Comparison of ENCODE assay signal across 7 mouse cellular contexts in genomic region chr2:122378421-122379291, GRCm38 (mm10). TPM values are rescaled to one million over a fixed set of nuclear protein-coding genes. Genes with fewer than 3 reads are reported as not detected.
DNase-seq lines count a peak whose midpoint lies in the region; ATAC-seq and TF ChIP-seq lines count a peak whose summit lies in the region.

No protein-coding gene starts in this region.

- peaks cover 7% of the 10 kb centered on the region; the same call in 1 of the 2 replicates for H3K4me1 ChIP-seq in heart, postnatal 0 days (ENCODE audit: control insufficient read depth, insufficient read depth)
- H3K4me1 ChIP-seq in limb, embryonic 10.5 days: peaks cover 15% of the 10 kb centered on the region
- H3K4me1 ChIP-seq in midbrain, embryonic 12.5 days: peaks cover 7% of the 10 kb centered on the region; the same call in 1 of the 2 replicates

- no peaks in the 10 kb centered on the region for H3K9me3 ChIP-seq in heart, postnatal 0 days (replicated peaks; ENCODE audit: control insufficient read depth, low read length)
- no peaks in the 10 kb centered on the region for H3K9me3 ChIP-seq in limb, embryonic 10.5 days (replicated peaks)
- H3K9me3 ChIP-seq in midbrain, embryonic 12.5 days: no peaks in the 10 kb centered on the region

- H3K4me3 ChIP-seq in heart, postnatal 0 days (ENCODE audit: low read depth, low read length): peak overlapping the region; percentile 66
- peak overlapping the region; percentile 71 for H3K4me3 ChIP-seq in limb, embryonic 10.5 days
- H3K4me3 ChIP-seq in midbrain, embryonic 12.5 days: peak overlapping the region; percentile 61

- H3K9ac ChIP-seq in heart, postnatal 0 days (replicated peaks; ENCODE audit: low read depth, low read length): no peak overlapping the region
- no peak overlapping the region for H3K9ac ChIP-seq in midbrain, embryonic 12.5 days (replicated peaks)

- ATAC-seq in heart, postnatal 0 days (ENCODE audit: insufficient read depth, low read depth): no peak
- ATAC-seq in midbrain, embryonic 12.5 days (ENCODE audit: low FRiP score, low read depth): no peak

- TF ChIP-seq CTCF in heart, postnatal 0 days (IDR thresholded peaks at IDR 0.05; ENCODE audit: low read depth): peak; percentile 62

- 18% methylated on average over 8 of the region's 8 CpGs for WGBS in heart, postnatal 0 days
- WGBS in limb, embryonic 10.5 days: 20% methylated on average over 8 of the region's 8 CpGs
- 19% methylated on average over 8 of the region's 8 CpGs for WGBS in midbrain, embryonic 12.5 days

- peak overlapping the region; percentile 58 for H3K4me2 ChIP-seq in heart, postnatal 0 days (ENCODE audit: low read depth, low read length)
- H3K4me2 ChIP-seq in midbrain, embryonic 12.5 days (replicated peaks): peak overlapping the region; percentile 45

- no peaks in the 10 kb centered on the region for H3K27me3 ChIP-seq in heart, postnatal 0 days (ENCODE audit: control insufficient read depth, insufficient read depth, low read length)
- H3K27me3 ChIP-seq in limb, embryonic 10.5 days (ENCODE audit: low read depth, poor library complexity, severe bottlenecking): no peaks in the 10 kb centered on the region
- no peaks in the 10 kb centered on the region for H3K27me3 ChIP-seq in midbrain, embryonic 12.5 days

- H3K27ac ChIP-seq in heart, postnatal 0 days (ENCODE audit: low read depth): peak overlapping the region; percentile 90
- peak overlapping the region; percentile 90 for H3K27ac ChIP-seq in limb, embryonic 10.5 days
- peak overlapping the region; percentile 25; the same call in 1 of the 2 replicates for H3K27ac ChIP-seq in midbrain, embryonic 12.5 days (replicated peaks)

- TF ChIP-seq EP300 in heart, postnatal 0 days (IDR thresholded peaks at IDR 0.05; ENCODE audit: low read depth): no peak

- no peaks in the 10 kb centered on the region for H3K36me3 ChIP-seq in heart, postnatal 0 days (replicated peaks; ENCODE audit: control insufficient read depth, insufficient read depth, low read length)
- H3K36me3 ChIP-seq in limb, embryonic 10.5 days: no peaks in the 10 kb centered on the region
- H3K36me3 ChIP-seq in midbrain, embryonic 12.5 days: no peaks in the 10 kb centered on the region

- peak; percentile 95 for DNase-seq in 3T3-L1 (ENCODE audit: low read depth, low spot score)
- DNase-seq in CD4-positive helper T cell, adult 2 months (ENCODE audit: low read depth, low spot score): peak; percentile 37
- peak; percentile 80 for DNase-seq in embryo, embryonic 11 days
- DNase-seq in heart, postnatal 0 days (ENCODE audit: low spot score): peak; percentile 75
- no peak for DNase-seq in limb, embryonic 10.5 days (ENCODE audit: low spot score)
- no peak for DNase-seq in ovary, postnatal 36 days (ENCODE audit: low spot score)

RNA-seq across cellular contexts. Expression of gene Shf, which starts 9.7 kb away (rescaled TPM):
- total RNA-seq in heart, postnatal 0 days (2014; rRNA removed; ENCODE audit: low replicate concordance): 9.1 and 27.0 TPM in 2 replicates
- 1.1 and 1.3 TPM in 2 replicates for polyA plus RNA-seq in heart, postnatal 0 days (2015; fragmentation: Nextera tagmentation; extraction: Ambion mirVana)
- polyA plus RNA-seq in limb, embryonic 10.5 days (2016; fragmentation: Nextera tagmentation; extraction: Ambion mirVana): 5.4 TPM in 2 replicates
- 9.2 TPM in 2 replicates for polyA plus RNA-seq in midbrain, embryonic 12.5 days (2016; fragmentation: Nextera tagmentation; extraction: Ambion mirVana)

RNA-seq across cellular contexts. Expression of gene Slc28a2, which starts 47.6 kb away (rescaled TPM):
- 5.4 and 5.8 TPM in 2 replicates for total RNA-seq in heart, postnatal 0 days (2014; rRNA removed; ENCODE audit: low replicate concordance)
- polyA plus RNA-seq in heart, postnatal 0 days (2015; fragmentation: Nextera tagmentation; extraction: Ambion mirVana): 6.7 and 7.6 TPM in 2 replicates
- polyA plus RNA-seq in limb, embryonic 10.5 days (2016; fragmentation: Nextera tagmentation; extraction: Ambion mirVana): 0.09 TPM in 1 of 2 replicates, not detected in the other
- not detected in 2 replicates for polyA plus RNA-seq in midbrain, embryonic 12.5 days (2016; fragmentation: Nextera tagmentation; extraction: Ambion mirVana)

Comparison
In these comparisons a context has a peak if more than half of its experiments do, and no peak if none do; other contexts are left out.
1. DNase-seq: peak in 3T3-L1 (single experiment), CD4-positive helper T cell, adult 2 months (single experiment), embryo, embryonic 11 days (single experiment) and heart, postnatal 0 days (single experiment); none in limb, embryonic 10.5 days (single experiment) and ovary, postnatal 36 days (single experiment).
2. H3K27ac ChIP-seq: peak in every context shown above with its lines; median percentile 90 in heart, postnatal 0 days; 90 in limb, embryonic 10.5 days; 25 in midbrain, embryonic 12.5 days.
3. Peak in every context shown above with its lines, with median percentiles within 50 percentile points of each other: H3K4me3 ChIP-seq.